Mouse (Mus musculus) lung, adult 2 months (tissue): ENCODE data around the gene Cacna1s. TPM values are rescaled to one million over a fixed set of nuclear protein-coding genes. Genes with fewer than 3 reads are reported as not detected.

ENCODE experiments used
- DNase-seq: peaks from one replicate; pipeline ENCODE4 v3.0.0; 2022
- H3K4me1 ChIP-seq: fragments of 200-500 bp; 2 replicates; pipeline ENCODE4 v1.6.1; 2011; ENCODE audit warnings: low read length; ENCODE audit not compliant: control insufficient read depth, insufficient read depth
- H3K4me3 ChIP-seq: fragments of 200-500 bp; replicated peaks from 2 replicates; pipeline ENCODE3; 2011; ENCODE audit warnings: low read depth, mild to moderate bottlenecking, control low read depth, low read length; ENCODE audit errors: extremely low read depth
- CTCF ChIP-seq: fragments of 200-500 bp; IDR thresholded peaks from 2 replicates; pipeline ENCODE4 v1.5.1; 2011; ENCODE audit warnings: mild to moderate bottlenecking, low read length, control low read depth; ENCODE audit not compliant: insufficient read depth
- POLR2A ChIP-seq: fragments of 200-500 bp; IDR thresholded peaks from 2 replicates; pipeline ENCODE4 v1.6.1; 2011; ENCODE audit warnings: low read depth, mild to moderate bottlenecking, control low read depth, low read length, borderline replicate concordance; ENCODE audit errors: extremely low read depth
- WGBS: fragments of 180-500 bp; shearing (Covaris S2); methylation state at CpG from one replicate; pipeline ENCODE4 v1.1.7; 2018; 5-methylcytosine and 5-hydroxymethylcytosine counted together
- polyA plus RNA-seq: library from polyadenylated mRNA; depleted of rRNA; stranded (reverse); fragments of >200 nt; gene quantifications from 2 replicates; pipeline ENCODE4 v1.2.3, GENCODE M21; 2012

Gene Cacna1s
- polyA plus RNA-seq, 1 experiment, result 7.5 TPM

DNA sequence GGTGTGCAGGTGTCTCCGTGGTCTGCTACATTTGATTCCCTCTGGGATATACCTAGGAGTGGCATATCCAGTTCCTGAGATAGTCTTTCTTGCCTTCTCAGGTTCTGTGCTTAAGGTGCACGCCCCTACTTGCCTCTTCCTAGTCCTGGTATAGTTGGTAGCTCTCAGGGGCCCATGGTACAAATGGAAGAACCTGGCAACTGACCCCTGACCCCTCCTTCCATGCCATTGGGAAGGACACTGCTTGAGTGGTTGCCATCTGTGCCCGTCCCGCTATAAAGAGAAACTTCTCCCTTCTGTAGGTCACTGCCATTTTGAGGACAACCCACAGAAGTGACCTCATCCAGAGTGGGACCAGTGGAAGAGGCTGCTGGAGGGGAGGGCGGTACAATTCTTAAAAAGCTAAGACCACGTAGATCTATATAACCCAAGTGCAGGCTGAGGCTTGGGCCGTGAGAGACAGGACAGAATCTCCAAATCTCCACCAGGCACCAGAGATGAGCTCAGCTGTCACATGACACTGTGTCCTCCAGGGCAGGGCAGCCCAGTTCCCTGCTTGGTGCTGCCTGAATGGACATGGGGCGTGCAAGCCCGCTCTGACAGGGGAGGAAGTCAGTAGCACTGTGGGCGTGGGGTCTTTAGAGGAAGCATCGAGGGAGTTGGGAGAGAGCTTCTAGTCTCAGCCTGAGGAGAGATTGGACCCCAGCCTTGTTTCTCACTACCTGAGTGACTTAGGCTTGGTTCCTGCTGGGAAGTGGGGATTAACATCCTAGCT, 88.8 kb downstream of the Cacna1s start:
- 83% methylated on average over 11 of the region's 11 CpGs for WGBS
- no peak for DNase-seq
- no peak overlapping the region for H3K4me3 ChIP-seq
- TF ChIP-seq CTCF, result no peak
- TF ChIP-seq POLR2A, result no peak
- H3K4me1 ChIP-seq, result peaks cover 17% of the 10 kb centered on the region

DNA sequence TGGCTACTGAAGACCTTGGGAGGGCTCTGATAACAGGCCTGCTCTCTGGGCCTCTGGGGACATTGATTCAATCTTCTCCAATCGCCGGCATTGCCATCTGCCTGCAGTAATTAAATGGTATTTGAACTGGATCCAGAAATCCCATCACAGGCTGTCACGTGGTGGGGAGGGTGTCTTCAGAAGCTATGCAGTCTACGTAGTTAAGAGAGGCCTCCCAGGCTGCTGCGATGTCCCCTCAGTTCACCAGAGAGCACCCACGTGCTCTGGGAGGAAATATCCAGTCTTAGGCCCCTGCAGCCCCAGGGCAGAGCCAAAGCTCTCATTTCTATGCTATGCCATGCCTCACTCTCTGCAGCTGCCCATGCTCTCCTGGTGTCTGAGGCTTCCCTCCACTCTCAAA, 89.8 kb downstream of the Cacna1s start:
- H3K4me3 ChIP-seq, result no peak overlapping the region
- no peak for DNase-seq
- TF ChIP-seq CTCF (no peak), POLR2A (no peak)
- 65% methylated on average over 6 of the region's 6 CpGs for WGBS
- peaks cover 8% of the 10 kb centered on the region for H3K4me1 ChIP-seq

DNA sequence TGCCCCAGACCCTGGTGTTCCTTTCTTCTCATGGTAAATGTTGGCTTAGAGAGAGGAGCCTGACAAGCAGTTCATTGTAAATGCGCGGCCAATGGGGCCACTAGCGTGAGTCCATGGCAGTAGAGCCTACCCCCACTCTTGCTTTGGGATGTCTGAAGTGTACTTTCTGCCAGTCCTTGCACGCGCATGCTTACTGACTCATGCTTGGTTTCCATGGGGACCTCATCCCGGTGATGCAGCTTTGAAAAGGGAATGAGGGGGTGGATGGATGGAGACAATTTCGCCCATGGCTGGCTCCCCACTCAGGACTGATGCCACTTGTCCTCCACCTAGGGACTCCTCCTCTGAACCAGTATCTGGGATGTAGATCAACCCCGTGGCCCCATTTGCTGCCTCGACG, 91.0 kb downstream of the Cacna1s start:
- Histone ChIP-seq H3K4me3 (no peak overlapping the region), H3K4me1 (peaks cover 1% of the 10 kb centered on the region; the same call in 1 of the 2 replicates)
- 83% methylated on average over 10 of the region's 10 CpGs for WGBS
- TF ChIP-seq CTCF (no peak), POLR2A (no peak)
- DNase-seq, result no peak

DNA sequence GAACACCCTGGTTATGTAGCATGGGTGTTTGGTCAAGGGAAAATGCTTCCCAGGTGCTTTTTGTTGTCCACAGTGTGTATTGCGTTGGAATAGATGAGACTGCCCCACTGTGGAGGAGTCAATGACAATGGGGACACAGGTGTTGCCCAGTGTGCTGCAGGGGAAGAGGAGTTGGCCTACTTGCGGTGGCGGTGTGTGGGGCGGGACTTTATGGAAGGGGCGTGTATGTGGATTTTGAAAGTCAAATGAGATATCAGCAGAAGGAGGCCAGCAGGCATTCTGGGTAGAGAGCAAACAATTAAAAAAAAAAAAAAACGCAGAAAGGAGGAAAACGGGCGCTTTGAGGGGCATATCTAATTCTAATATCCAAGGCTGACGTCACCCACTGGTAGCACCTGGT, 97.2 kb downstream of the Cacna1s start:
- H3K4me1 ChIP-seq, result no peaks in the 10 kb centered on the region
- no peak for DNase-seq
- 91% methylated on average over 9 of the region's 9 CpGs for WGBS
- no peak overlapping the region for H3K4me3 ChIP-seq
- no peak for TF ChIP-seq CTCF
- TF ChIP-seq POLR2A, result no peak

DNA sequence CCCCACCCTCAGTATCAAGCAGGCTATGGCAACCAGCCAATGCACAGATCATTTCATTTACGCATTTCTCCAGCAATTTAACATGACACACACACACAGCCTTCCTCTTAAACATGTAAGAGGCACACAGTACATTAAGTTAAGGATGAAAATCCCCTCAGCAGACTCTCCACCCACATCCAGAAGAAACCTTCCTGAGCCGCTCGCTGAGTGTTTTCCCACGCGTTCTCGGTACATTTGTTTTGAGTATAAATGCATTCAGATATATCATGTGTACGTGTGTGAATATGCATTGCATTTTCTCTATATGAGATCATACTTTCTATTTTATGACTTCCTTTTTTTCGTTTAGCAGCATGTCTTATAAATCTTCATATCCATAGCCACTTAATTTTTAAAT, 98.8 kb downstream of the Cacna1s start:
- no peaks in the 10 kb centered on the region for H3K4me1 ChIP-seq
- H3K4me3 ChIP-seq, result no peak overlapping the region
- TF ChIP-seq CTCF (no peak), POLR2A (no peak)
- 82% methylated on average over 8 of the region's 8 CpGs for WGBS
- no peak for DNase-seq

DNA sequence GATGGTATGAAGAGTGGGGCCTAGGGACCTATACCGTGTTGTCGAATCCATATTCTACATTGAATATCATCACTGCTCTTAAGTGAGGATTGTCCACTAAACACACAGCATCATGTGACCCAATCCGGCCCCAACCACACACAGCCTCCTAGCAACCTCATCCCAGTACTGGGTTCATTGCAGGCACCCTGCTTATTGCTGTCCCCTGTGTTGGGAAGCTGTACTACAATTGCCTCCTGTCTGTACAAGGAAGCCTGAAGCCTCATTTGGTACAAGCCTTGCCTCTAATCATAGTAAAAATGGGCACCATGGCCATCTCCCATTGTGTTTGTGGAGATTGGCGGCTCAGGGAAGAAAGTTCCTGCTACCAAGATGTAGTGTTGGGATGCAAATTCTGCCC, 103.8 kb downstream of the Cacna1s start:
- WGBS, result 96% methylated on average over 4 of the region's 4 CpGs
- no peak for TF ChIP-seq POLR2A
- TF ChIP-seq CTCF, result no peak
- Histone ChIP-seq H3K4me1 (no peaks in the 10 kb centered on the region), H3K4me3 (no peak overlapping the region)
- DNase-seq, result no peak

DNA sequence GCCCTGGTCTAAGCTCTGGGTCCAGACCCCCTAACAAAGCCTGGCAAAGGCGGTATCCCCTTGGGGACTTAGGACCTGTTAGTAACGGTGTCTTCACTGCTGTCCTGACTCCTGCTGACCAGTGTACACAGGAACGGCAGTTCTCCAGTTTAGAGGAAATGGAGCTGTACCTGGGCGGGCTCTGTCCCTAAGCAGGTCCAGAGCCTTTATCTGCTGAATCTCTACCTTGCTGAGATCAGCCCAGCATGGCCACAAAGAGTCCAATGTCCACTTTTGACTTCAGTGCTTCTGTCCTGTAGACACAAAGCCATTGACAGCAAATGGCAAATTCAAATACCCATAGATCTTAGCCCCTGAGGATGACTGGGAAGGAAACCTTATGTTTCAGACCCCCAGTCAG, 104.4 kb downstream of the Cacna1s start:
- WGBS, result 91% methylated on average over 4 of the region's 4 CpGs
- Histone ChIP-seq H3K4me3 (no peak overlapping the region), H3K4me1 (no peaks in the 10 kb centered on the region)
- DNase-seq, result no peak
- TF ChIP-seq CTCF (no peak), POLR2A (no peak)

DNA sequence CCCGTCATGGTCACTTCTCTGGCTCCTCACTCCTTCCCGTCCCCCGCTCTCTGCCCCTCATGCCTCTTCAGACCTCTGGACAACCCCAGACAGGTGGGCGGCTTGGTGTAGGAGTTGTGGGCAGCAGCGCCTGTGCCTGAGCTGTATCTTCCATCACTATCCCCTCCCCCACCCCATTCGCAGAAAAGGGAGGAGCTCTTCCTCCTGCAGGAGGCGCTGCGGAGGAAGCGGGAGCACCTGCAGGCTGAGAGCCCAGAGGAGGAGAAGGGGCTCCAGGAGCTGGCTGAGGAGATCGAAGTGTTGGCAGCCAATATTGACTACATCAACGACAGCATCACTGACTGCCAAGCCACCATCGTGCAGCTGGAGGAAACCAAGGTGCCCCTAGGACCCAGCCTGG, 107.3 kb downstream of the Cacna1s start:
- H3K4me3 ChIP-seq, result no peak overlapping the region
- TF ChIP-seq POLR2A (no peak), CTCF (no peak)
- no peaks in the 10 kb centered on the region for H3K4me1 ChIP-seq
- WGBS, result 63% methylated on average over 12 of the region's 12 CpGs
- no peak for DNase-seq

DNA sequence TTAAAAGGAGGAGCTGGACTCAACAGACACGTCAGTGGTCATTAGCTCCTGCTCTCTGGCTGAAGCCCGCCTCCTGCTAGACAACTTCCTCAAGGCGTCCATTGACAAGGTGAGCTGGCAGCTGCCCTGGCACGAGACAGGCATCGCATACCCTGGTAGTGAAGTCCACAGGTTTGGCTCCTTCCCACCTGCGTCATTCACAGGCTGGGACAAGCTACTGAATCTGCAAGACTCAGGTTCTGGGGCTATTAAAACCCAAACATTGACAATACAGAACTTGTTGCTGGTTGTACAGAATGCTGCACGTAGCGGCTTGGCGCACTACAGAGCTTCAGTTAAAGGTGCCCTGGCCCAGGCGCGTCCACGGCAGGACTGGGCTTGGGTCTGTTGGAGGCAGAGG, 107.7 kb downstream of the Cacna1s start:
- Histone ChIP-seq H3K4me1 (no peaks in the 10 kb centered on the region), H3K4me3 (no peak overlapping the region)
- no peak for DNase-seq
- 90% methylated on average over 12 of the region's 12 CpGs for WGBS
- TF ChIP-seq CTCF (no peak), POLR2A (no peak)

DNA sequence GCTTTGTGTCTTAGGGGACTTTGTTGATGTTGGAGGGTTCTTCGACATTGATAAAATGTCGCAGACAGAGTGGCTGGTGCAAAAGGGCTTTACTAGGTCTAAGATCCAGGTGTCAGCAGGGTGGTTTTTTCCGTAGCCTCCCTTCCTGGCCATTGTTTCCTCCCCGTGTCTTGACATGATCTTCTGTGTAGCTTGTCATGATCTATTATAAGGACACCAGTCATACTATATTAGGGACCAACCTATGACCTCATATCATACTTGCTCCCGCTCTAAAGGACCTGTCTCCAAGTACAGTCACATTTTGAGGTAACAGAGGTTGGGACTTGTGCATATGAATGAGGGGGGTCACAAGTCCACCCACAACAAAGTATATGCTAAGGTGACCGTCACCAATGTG, 108.4 kb downstream of the Cacna1s start:
- TF ChIP-seq POLR2A (no peak), CTCF (no peak)
- no peak overlapping the region for H3K4me3 ChIP-seq
- no peak for DNase-seq
- WGBS, result 79% methylated on average over 6 of the region's 6 CpGs
- no peaks in the 10 kb centered on the region for H3K4me1 ChIP-seq
